Mouse (Mus musculus): Measurements from ENCODE around the gene Pdgfd. TPM values are rescaled to one million over a fixed set of nuclear protein-coding genes. Genes with fewer than 3 reads are reported as not detected.
"Not testable (repeated sequence)": the region's sequence is repeated elsewhere in the genome, so short reads cannot be mapped to it uniquely, and the experiment has no call there.

Gene Pdgfd
- polyA plus RNA-seq, 1 experiment from 2014 or later, result 12.2 TPM

DNA sequence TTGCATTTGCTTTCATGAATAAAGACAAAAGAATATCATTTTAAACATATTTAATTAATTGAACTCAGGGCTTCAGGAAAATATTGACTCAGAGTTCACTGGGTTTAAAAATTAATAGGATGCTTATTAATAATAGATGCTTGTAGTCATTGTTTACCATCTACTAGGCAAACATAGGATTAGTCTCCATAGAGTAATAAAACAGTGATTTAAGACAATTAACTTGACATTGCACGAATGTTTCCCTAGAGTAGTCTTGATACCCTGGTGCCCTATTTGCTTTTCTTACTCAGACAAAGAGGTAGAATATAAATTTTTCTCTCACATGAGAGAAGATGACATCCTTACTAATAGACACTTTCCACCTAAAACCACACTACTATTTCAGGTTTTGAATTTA lies 49.1 kb downstream of the Pdgfd start:
- H3K4me2 ChIP-seq (ENCODE audit: low read depth, low read length), result no peak overlapping the region
- 38% methylated on average over 1 of the region's 1 CpGs for WGBS
- no peak overlapping the region for H3K4me3 ChIP-seq (replicated peaks; ENCODE audit: low read length)
- no peak overlapping the region for H3K27ac ChIP-seq (ENCODE audit: low read length)
- H3K4me1 ChIP-seq (ENCODE audit: control insufficient read depth, insufficient read depth, low read length), result no peaks in the 10 kb centered on the region
- H3K27me3 ChIP-seq (ENCODE audit: control insufficient read depth, insufficient read depth, low read length), result no peaks in the 10 kb centered on the region
- H3K36me3 ChIP-seq (ENCODE audit: control insufficient read depth, insufficient read depth, low read length), result no peaks in the 10 kb centered on the region
- no peaks in the 10 kb centered on the region for H3K9me3 ChIP-seq (replicated peaks; ENCODE audit: control insufficient read depth, low read length)
- no peak overlapping the region for H3K9ac ChIP-seq (ENCODE audit: low read length)
- ATAC-seq (ENCODE audit: insufficient read depth, low FRiP score), result no peak

- H3K9ac ChIP-seq (ENCODE audit: low read length); H3K4me1 ChIP-seq (ENCODE audit: control insufficient read depth, insufficient read depth, low read length); ATAC-seq (ENCODE audit: insufficient read depth, low FRiP score); H3K4me3 ChIP-seq (replicated peaks; ENCODE audit: low read length); H3K27ac ChIP-seq (ENCODE audit: low read length); H3K4me2 ChIP-seq (ENCODE audit: low read depth, low read length); H3K36me3 ChIP-seq (ENCODE audit: control insufficient read depth, insufficient read depth, low read length); H3K27me3 ChIP-seq (ENCODE audit: control insufficient read depth, insufficient read depth, low read length); H3K9me3 ChIP-seq (replicated peaks; ENCODE audit: control insufficient read depth, low read length): not testable (repeated sequence)
- 97% methylated on average over 1 of the region's 1 CpGs for WGBS
These were observed 67.6 kb downstream of the Pdgfd start for GRCm38 (mm10) chr9:6235982-6236381.

DNA sequence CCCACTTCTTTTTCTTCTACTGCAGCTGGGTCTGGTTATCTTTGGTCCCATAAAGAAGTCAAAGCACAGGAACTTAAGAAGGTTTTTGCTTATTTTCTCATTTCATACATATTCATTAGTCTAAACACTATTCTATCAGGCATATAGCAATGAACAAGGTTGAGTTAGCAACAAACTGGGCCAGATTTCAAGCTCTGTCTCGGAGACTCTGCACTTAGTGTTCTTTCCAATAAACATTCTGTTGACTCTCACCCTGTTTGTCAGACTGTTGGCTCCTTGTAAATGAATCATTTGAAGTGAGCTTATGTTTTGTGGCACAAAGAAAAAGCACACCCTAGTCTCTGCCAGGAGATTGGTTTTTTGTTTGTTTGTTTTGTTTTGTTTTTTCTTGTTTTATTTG lies 81.9 kb downstream of the Pdgfd start:
- Histone ChIP-seq H3K4me1 (ENCODE audit: control insufficient read depth, insufficient read depth, low read length) (no peaks in the 10 kb centered on the region), H3K27ac (ENCODE audit: low read length) (no peak overlapping the region), H3K9me3 (replicated peaks; ENCODE audit: control insufficient read depth, low read length) (no peaks in the 10 kb centered on the region), H3K9ac (ENCODE audit: low read length) (no peak overlapping the region), H3K4me2 (ENCODE audit: low read depth, low read length) (no peak overlapping the region), H3K36me3 (ENCODE audit: control insufficient read depth, insufficient read depth, low read length) (no peaks in the 10 kb centered on the region), H3K4me3 (replicated peaks; ENCODE audit: low read length) (no peak overlapping the region), H3K27me3 (ENCODE audit: control insufficient read depth, insufficient read depth, low read length) (no peaks in the 10 kb centered on the region)
- 53% methylated on average over 1 of the region's 1 CpGs for WGBS
- ATAC-seq (ENCODE audit: insufficient read depth, low FRiP score), result no peak

DNA sequence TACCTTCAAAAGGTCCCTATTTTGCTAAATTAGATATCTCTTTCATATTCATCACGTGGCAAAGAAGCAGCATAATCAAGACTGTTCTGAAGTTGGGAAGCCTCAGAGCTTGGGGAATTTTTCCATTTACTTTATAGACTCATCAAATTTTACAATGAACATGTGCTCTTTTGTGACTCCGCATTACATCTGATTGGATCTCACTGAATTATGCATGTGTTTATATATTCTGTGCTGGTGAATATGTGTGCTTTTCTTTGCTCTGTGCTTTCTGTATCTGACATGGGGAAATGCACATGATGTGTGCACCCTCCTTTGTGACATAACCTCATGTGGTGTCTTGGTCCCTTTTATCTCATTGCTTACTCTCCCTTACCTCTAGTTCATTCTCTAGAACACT lies 83.6 kb downstream of the Pdgfd start:
- H3K27me3 ChIP-seq (ENCODE audit: control insufficient read depth, insufficient read depth, low read length), result no peaks in the 10 kb centered on the region
- H3K27ac ChIP-seq (ENCODE audit: low read length), result no peak overlapping the region
- ATAC-seq (ENCODE audit: insufficient read depth, low FRiP score), result no peak
- no peaks in the 10 kb centered on the region for H3K9me3 ChIP-seq (replicated peaks; ENCODE audit: control insufficient read depth, low read length)
- no peaks in the 10 kb centered on the region for H3K4me1 ChIP-seq (ENCODE audit: control insufficient read depth, insufficient read depth, low read length)
- no peak overlapping the region for H3K9ac ChIP-seq (ENCODE audit: low read length)
- H3K4me3 ChIP-seq (replicated peaks; ENCODE audit: low read length), result no peak overlapping the region
- H3K36me3 ChIP-seq (ENCODE audit: control insufficient read depth, insufficient read depth, low read length), result no peaks in the 10 kb centered on the region
- H3K4me2 ChIP-seq (ENCODE audit: low read depth, low read length), result no peak overlapping the region
- 76% methylated on average over 2 of the region's 2 CpGs for WGBS

DNA sequence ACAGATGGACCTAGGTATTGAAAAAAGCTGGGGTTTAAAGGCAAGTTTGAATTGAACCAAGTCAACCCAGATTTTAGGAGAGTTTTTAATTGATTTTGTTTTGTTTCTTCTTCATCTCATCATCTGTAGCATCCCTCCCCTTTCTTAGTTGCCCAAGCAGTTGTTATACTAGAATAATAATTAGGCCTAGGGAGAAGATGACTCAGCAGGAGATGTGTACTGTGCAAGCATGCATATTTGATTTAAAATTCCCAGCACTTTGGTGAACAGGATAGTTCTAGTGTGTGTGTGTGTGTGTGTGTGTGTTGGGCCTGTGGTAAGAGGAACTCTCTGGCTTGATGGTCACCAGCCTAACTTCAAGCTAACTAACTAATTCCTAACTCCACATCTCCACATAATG lies 88.7 kb downstream of the Pdgfd start:
- Histone ChIP-seq H3K4me2 (ENCODE audit: low read depth, low read length) (no peak overlapping the region), H3K36me3 (ENCODE audit: control insufficient read depth, insufficient read depth, low read length) (no peaks in the 10 kb centered on the region), H3K27ac (ENCODE audit: low read length) (no peak overlapping the region), H3K9ac (ENCODE audit: low read length) (no peak overlapping the region), H3K27me3 (ENCODE audit: control insufficient read depth, insufficient read depth, low read length) (no peaks in the 10 kb centered on the region), H3K4me3 (replicated peaks; ENCODE audit: low read length) (no peak overlapping the region), H3K4me1 (ENCODE audit: control insufficient read depth, insufficient read depth, low read length) (no peaks in the 10 kb centered on the region), H3K9me3 (replicated peaks; ENCODE audit: control insufficient read depth, low read length) (no peaks in the 10 kb centered on the region)
- no peak for ATAC-seq (ENCODE audit: insufficient read depth, low FRiP score)

GRCm38 (mm10) chr9:6264820-6265219 lies 96.4 kb downstream of the Pdgfd start:
- Histone ChIP-seq H3K9ac (ENCODE audit: low read length) (no peak overlapping the region), H3K27me3 (ENCODE audit: control insufficient read depth, insufficient read depth, low read length) (no peaks in the 10 kb centered on the region), H3K4me3 (replicated peaks; ENCODE audit: low read length) (no peak overlapping the region), H3K27ac (ENCODE audit: low read length) (no peak overlapping the region), H3K36me3 (ENCODE audit: control insufficient read depth, insufficient read depth, low read length) (no peaks in the 10 kb centered on the region), H3K9me3 (replicated peaks; ENCODE audit: control insufficient read depth, low read length) (no peaks in the 10 kb centered on the region), H3K4me1 (ENCODE audit: control insufficient read depth, insufficient read depth, low read length) (no peaks in the 10 kb centered on the region; the same call in 1 of the 2 replicates), H3K4me2 (ENCODE audit: low read depth, low read length) (no peak overlapping the region)
- ATAC-seq (ENCODE audit: insufficient read depth, low FRiP score), result no peak
- 82% methylated on average over 2 of the region's 2 CpGs for WGBS

DNA sequence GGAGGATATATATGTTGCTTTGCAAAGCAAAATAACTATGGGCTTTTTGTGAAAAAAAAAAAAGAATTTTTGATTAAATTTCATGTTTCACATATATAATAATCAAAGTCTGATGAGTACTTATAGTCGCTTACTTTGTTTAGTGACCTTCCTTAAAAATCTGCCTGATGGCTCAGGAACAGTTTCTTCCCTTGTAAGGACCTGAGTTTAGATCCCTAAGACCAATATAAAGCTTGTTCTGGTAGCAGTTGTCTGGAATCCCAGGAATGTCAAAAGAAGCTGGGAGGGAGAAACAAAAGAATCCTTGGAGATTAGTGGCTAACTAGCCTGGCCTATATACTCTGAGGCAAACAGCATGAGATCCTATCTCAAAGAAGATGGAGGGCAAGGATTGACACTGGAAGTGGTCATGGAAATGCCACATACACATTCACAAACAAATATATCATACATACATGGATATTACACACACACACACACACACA lies 101.5 kb downstream of the Pdgfd start, which contains the start of gene Ddi1:
TSS of gene Ddi1 (minus strand) at position 51 of the 485 bp plus-strand sequence.
- H3K9me3 ChIP-seq (replicated peaks; ENCODE audit: control insufficient read depth, low read length), result no peaks in the 10 kb centered on the region
- H3K27ac ChIP-seq (ENCODE audit: low read length), result no peak within 1 kb of the TSS
- no peak within 1 kb of the TSS for H3K4me2 ChIP-seq (ENCODE audit: low read depth, low read length)
- no peaks in the 10 kb centered on the region for H3K27me3 ChIP-seq (ENCODE audit: control insufficient read depth, insufficient read depth, low read length)
- no peak within 1 kb of the TSS for H3K4me3 ChIP-seq (replicated peaks; ENCODE audit: low read length)
- H3K4me1 ChIP-seq (ENCODE audit: control insufficient read depth, insufficient read depth, low read length), result no peaks in the 10 kb centered on the region; the same call in 1 of the 2 replicates
- H3K9ac ChIP-seq (ENCODE audit: low read length), result no peak within 1 kb of the TSS
- no peak for ATAC-seq (ENCODE audit: insufficient read depth, low FRiP score)
- 59% methylated on average over 1 of the region's 1 CpGs for WGBS
- H3K36me3 ChIP-seq (ENCODE audit: control insufficient read depth, insufficient read depth, low read length), result no peaks in the 10 kb centered on the region

DNA sequence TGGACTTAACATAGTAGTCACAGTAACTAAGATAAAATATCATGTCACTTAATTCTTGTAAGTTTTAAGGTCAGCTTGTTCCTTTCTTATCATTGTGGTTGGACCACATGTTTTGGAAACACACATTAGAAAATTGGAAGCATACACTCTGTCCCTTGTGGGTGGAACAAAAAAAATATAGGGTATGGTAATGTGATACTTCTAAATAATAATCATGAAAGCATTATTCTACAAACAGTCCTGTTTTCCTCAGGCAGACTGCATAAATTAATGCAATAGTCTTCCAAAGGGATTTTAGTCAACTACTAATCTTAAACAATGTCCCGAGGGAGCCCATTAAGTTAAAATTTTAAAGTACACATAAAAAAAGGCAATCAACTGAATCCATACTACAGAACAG lies 108.0 kb downstream of the Pdgfd start:
- H3K4me2 ChIP-seq (ENCODE audit: low read depth, low read length), result no peak overlapping the region
- no peaks in the 10 kb centered on the region for H3K4me1 ChIP-seq (ENCODE audit: control insufficient read depth, insufficient read depth, low read length)
- no peaks in the 10 kb centered on the region for H3K36me3 ChIP-seq (ENCODE audit: control insufficient read depth, insufficient read depth, low read length)
- WGBS, result 61% methylated on average over 1 of the region's 1 CpGs
- no peak for ATAC-seq (ENCODE audit: insufficient read depth, low FRiP score)
- H3K27ac ChIP-seq (ENCODE audit: low read length), result no peak overlapping the region
- H3K9me3 ChIP-seq (replicated peaks; ENCODE audit: control insufficient read depth, low read length), result no peaks in the 10 kb centered on the region
- H3K4me3 ChIP-seq (replicated peaks; ENCODE audit: low read length), result no peak overlapping the region
- no peak overlapping the region for H3K9ac ChIP-seq (ENCODE audit: low read length)
- no peaks in the 10 kb centered on the region for H3K27me3 ChIP-seq (ENCODE audit: control insufficient read depth, insufficient read depth, low read length)

- Histone ChIP-seq H3K4me2 (ENCODE audit: low read depth, low read length) (no peak overlapping the region), H3K9ac (ENCODE audit: low read length) (no peak overlapping the region), H3K27ac (ENCODE audit: low read length) (no peak overlapping the region), H3K4me1 (ENCODE audit: control insufficient read depth, insufficient read depth, low read length) (no peaks in the 10 kb centered on the region), H3K27me3 (ENCODE audit: control insufficient read depth, insufficient read depth, low read length) (no peaks in the 10 kb centered on the region), H3K36me3 (ENCODE audit: control insufficient read depth, insufficient read depth, low read length) (no peaks in the 10 kb centered on the region), H3K9me3 (replicated peaks; ENCODE audit: control insufficient read depth, low read length) (no peaks in the 10 kb centered on the region), H3K4me3 (replicated peaks; ENCODE audit: low read length) (no peak overlapping the region)
- no peak for ATAC-seq (ENCODE audit: insufficient read depth, low FRiP score)
These were observed 109.1 kb downstream of the Pdgfd start for GRCm38 (mm10) chr9:6277526-6277925.

DNA sequence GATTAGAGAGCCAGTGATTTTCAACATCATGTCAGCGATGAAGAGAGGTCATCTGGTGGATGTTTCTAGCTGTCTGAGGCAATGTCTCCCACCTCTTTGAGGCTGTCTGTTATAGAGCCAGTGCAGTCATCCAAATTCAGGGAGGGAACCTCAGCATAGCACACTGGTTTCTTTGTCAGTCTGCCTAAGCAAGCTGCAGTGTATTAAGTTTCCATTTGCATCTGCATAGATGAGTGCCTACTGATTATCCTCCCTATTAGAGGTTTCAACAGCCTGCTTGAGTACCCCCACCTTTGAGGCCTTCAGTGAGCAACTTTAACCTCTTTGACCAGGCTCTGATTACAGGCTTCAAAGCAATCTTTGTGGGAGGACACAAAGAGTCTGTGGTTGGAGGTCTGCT lies 118.4 kb downstream of the Pdgfd start:
- no peaks in the 10 kb centered on the region for H3K9me3 ChIP-seq (replicated peaks; ENCODE audit: control insufficient read depth, low read length)
- H3K4me2 ChIP-seq (ENCODE audit: low read depth, low read length), result no peak overlapping the region
- ATAC-seq (ENCODE audit: insufficient read depth, low FRiP score), result no peak
- no peak overlapping the region for H3K9ac ChIP-seq (ENCODE audit: low read length)
- H3K4me1 ChIP-seq (ENCODE audit: control insufficient read depth, insufficient read depth, low read length), result no peaks in the 10 kb centered on the region
- no peak overlapping the region for H3K4me3 ChIP-seq (replicated peaks; ENCODE audit: low read length)
- no peak overlapping the region for H3K27ac ChIP-seq (ENCODE audit: low read length)
- 75% methylated on average over 1 of the region's 1 CpGs for WGBS
- H3K36me3 ChIP-seq (ENCODE audit: control insufficient read depth, insufficient read depth, low read length), result no peaks in the 10 kb centered on the region
- H3K27me3 ChIP-seq (ENCODE audit: control insufficient read depth, insufficient read depth, low read length), result no peaks in the 10 kb centered on the region
